Mouse (Mus musculus): ENCODE results near the gene Acrbp. TPM values are rescaled to one million over a fixed set of nuclear protein-coding genes. Genes with fewer than 3 reads are reported as not detected.
A peak's percentile ranks its signal among the peaks of the same experiment; 100 is the strongest.

Acrbp gene
- total RNA-seq (2017) = 7.6 and 7.8 TPM in 2 replicates

GRCm38 (mm10) chr6:125049678-125050077, at the start of gene Acrbp:
Gene Acrbp (plus strand): TSS chr6:125049689.
- ATAC-seq (replicated peaks in 1 of 2; ENCODE audit: insufficient read depth in 1 of 2, low FRiP score in 2 of 2, low TSS enrichment in 1 of 2, low read depth in 1 of 2, poor library complexity in 2 of 2, severe bottlenecking in 2 of 2) = no peak

DNA sequence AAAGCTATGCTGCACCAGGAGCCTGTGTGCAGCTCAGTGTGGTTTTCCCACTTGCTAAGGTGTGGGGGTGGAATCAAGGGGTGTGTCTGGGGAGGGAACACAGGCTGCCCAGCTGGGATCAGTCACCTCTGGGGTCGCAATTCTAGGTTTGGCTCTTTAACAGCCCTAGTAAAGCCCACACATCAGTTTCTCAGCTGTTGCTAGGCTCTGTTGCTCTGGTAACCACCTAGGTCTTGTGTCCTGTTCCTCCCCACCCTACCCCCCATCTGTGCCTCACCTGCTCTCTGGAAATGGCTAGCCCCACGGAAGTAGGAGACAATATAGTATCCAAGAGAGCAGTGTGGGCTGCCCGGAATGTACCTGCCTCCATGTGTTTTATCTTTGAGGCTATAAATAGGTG, 45.8 kb upstream of the Acrbp start:
- ATAC-seq (replicated peaks in 1 of 2; ENCODE audit: insufficient read depth in 1 of 2, low FRiP score in 2 of 2, low TSS enrichment in 1 of 2, low read depth in 1 of 2, poor library complexity in 2 of 2, severe bottlenecking in 2 of 2) = no peak

- no peak for ATAC-seq (replicated peaks in 1 of 2; ENCODE audit: insufficient read depth in 1 of 2, low FRiP score in 2 of 2, low TSS enrichment in 1 of 2, low read depth in 1 of 2, poor library complexity in 2 of 2, severe bottlenecking in 2 of 2)
Measured at GRCm38 (mm10) chr6:125005086-125005485, 44.4 kb upstream of the Acrbp start.

DNA sequence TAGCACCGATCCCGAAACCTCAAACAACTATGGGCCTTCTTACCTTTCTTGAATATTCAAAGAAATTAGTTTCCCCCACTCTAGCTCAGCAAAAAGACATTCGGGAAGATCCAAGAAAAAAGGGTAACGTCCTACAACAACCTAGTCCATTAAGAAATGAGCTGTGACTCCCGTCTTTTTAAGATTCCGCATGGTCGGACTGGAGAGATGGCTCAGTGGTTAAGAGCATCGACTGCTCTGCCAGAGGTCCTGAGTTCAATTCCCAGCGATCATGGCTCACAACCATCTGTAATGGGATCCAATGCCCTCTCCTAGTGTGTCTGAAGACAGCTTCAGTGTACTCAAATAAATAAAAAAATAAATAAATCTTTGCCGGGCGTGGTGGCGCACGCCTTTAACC, 41.4 kb upstream of the Acrbp start:
- no peak for ATAC-seq (replicated peaks in 1 of 2; ENCODE audit: insufficient read depth in 1 of 2, low FRiP score in 2 of 2, low TSS enrichment in 1 of 2, low read depth in 1 of 2, poor library complexity in 2 of 2, severe bottlenecking in 2 of 2)

DNA sequence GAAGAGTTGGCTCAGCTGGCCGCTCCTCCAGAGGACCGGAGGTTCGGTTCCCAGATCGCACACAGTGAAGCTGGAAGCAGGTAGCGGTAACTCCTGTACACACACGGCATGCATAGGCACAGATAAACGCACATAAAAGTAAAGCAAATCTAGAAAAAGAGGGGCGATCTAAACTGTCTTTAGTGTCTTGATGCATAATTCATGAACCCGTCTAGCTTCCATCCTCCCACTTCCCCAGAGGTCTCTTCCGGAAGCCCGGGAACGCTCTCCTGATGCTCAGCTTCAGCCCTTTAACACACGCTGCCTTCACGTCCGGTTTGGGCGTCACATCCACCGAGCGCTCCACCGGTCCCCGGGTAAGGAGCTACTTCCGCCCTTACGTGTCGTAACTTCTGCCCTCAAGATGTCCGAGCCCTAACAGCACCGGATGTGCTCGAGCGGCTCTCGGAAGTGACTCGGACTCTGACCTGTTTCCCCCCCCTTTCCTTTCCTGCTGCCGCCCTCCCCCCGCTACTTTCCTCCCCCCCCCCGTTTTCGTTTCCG, 40.8 kb upstream of the Acrbp start:
- peak; percentile 97 to 98 for ATAC-seq (replicated peaks in 1 of 2; ENCODE audit: insufficient read depth in 1 of 2, low FRiP score in 2 of 2, low TSS enrichment in 1 of 2, low read depth in 1 of 2, poor library complexity in 2 of 2, severe bottlenecking in 2 of 2)

- ATAC-seq (replicated peaks in 1 of 2; ENCODE audit: insufficient read depth in 1 of 2, low FRiP score in 2 of 2, low TSS enrichment in 1 of 2, low read depth in 1 of 2, poor library complexity in 2 of 2, severe bottlenecking in 2 of 2) = no peak
Measured at GRCm38 (mm10) chr6:125009129-125009180, 40.5 kb upstream of the Acrbp start, which contains the start of gene Zfp384. Gene Zfp384 (plus strand): TSS chr6:125009145.

- peak; percentile 52 to 73 for ATAC-seq (replicated peaks in 1 of 2; ENCODE audit: insufficient read depth in 1 of 2, low FRiP score in 2 of 2, low TSS enrichment in 1 of 2, low read depth in 1 of 2, poor library complexity in 2 of 2, severe bottlenecking in 2 of 2)
Measured at GRCm38 (mm10) chr6:125009181-125010073, 40.1 kb upstream of the Acrbp start.

DNA sequence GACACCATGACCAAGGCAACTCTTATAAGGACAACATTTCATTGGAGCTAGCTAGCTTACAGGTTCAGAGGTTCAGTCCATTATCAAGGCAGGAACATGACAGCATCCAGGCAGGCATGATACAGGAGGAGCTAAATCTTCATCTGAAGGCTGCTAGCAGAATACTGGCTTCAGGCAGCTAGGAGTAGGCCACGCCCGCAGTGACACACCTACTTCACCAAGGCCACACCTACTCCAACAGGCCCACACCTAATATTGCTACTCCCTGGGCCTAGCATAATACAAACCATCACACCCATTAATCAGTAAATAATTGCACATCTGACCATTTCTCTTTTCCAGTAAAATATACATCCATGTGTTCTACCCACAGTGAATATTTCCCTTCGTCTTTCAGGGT, 31.8 kb upstream of the Acrbp start:
- no peak for ATAC-seq (replicated peaks in 1 of 2; ENCODE audit: insufficient read depth in 1 of 2, low FRiP score in 2 of 2, low TSS enrichment in 1 of 2, low read depth in 1 of 2, poor library complexity in 2 of 2, severe bottlenecking in 2 of 2)

GRCm38 (mm10) chr6:125030532-125030931, 19.0 kb upstream of the Acrbp start:
- ATAC-seq (replicated peaks in 1 of 2; ENCODE audit: insufficient read depth in 1 of 2, low FRiP score in 2 of 2, low TSS enrichment in 1 of 2, low read depth in 1 of 2, poor library complexity in 2 of 2, severe bottlenecking in 2 of 2) = peak; percentile 65 to 86

DNA sequence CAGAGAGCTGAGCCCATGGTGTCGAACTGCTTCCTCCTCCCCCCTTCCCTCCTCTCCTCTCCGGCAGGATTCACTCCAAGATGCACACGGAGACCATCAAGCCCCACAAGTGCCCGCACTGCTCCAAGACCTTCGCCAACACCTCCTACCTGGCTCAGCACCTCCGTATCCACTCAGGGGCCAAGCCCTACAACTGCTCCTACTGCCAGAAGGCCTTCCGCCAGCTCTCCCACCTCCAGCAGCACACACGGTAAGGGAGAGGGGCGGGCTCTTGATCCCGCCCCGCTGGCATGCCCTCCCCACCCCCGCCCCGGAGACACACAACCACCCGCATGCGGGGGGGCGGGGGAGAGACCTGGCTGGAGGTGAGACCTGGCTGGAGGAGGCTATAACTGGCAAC, 17.9 kb upstream of the Acrbp start:
- no peak for ATAC-seq (replicated peaks in 1 of 2; ENCODE audit: insufficient read depth in 1 of 2, low FRiP score in 2 of 2, low TSS enrichment in 1 of 2, low read depth in 1 of 2, poor library complexity in 2 of 2, severe bottlenecking in 2 of 2)

- no peak for ATAC-seq (replicated peaks in 1 of 2; ENCODE audit: insufficient read depth in 1 of 2, low FRiP score in 2 of 2, low TSS enrichment in 1 of 2, low read depth in 1 of 2, poor library complexity in 2 of 2, severe bottlenecking in 2 of 2)
Measured at GRCm38 (mm10) chr6:125038666-125039065, 10.8 kb upstream of the Acrbp start.

DNA sequence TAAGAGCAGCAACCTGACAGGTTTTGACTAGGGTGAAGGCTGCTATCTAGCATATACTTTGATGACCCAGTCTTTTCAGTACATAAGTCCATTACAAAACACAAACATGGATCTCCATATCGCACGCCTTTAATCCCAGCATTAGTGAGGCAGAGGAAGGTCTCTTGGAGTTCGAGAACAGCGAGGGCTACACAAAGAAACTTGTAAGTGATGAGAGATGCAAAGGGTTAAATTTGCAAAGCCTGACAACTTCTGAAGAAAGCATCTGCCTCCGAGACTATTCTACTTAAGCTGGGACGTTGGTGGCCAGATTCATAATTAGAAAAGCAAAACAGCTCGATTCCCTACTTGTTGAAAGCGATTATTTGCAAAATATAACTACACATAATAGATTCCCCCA, 10.4 kb upstream of the Acrbp start:
- no peak; a peak in 1 of 4 replicates for ATAC-seq (replicated peaks in 1 of 2; ENCODE audit: insufficient read depth in 1 of 2, low FRiP score in 2 of 2, low TSS enrichment in 1 of 2, low read depth in 1 of 2, poor library complexity in 2 of 2, severe bottlenecking in 2 of 2)

DNA sequence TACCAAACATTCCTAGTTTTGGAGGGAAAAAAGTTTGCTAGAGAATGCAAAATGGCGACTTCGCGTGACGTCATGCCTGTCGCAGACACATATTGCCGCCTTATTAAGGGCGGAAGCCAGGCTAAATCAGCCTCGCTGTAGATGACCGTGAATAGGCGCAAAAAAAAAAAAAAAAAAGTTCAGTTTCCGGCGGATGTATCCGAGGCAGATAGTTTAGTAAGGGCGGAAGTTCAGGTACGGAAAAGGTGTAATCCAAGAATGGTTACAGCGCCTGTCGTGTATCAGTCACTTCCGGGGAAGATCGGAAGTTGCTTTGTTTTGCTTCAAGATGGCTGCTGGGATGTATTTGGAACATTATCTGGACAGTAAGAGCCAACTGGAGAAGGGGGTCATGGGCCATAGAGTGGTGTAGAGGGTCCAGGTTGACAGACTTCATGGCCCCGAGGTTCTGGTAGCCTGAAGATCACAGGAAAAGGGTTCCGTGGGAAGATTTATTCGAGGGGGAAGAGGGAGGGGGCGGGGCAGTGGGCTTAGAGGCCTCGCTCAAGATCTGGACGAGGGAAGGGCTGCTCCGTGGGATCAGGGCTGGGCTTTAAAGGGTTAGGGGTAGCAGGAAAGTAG, 9.8 kb upstream of the Acrbp start, which contains the start of gene Ing4:
Ing4 (plus strand) TSS at position 228 of the 621 bp plus-strand sequence.
- peak; percentile 92 to 95 for ATAC-seq (replicated peaks in 1 of 2; ENCODE audit: insufficient read depth in 1 of 2, low FRiP score in 2 of 2, low TSS enrichment in 1 of 2, low read depth in 1 of 2, poor library complexity in 2 of 2, severe bottlenecking in 2 of 2)

DNA sequence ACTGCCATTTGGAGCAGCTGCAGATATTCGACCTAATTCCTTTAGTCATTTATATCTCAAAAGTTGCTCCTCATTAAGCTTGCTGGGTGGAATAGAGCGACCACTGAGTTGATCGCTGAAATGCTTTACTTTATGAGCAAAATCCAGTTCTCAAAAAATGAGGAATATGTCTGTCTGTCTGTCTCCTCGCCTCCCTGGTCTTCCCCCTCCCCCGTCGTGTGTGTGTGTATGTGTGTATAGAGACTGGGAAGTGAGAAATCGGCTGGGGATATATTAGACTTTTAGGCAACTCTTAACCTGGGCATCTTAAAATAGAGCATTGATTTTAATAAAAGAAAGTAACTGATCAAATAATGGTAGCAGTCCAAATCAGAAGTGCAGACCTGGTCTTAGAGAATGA, 9.3 kb upstream of the Acrbp start:
- ATAC-seq (replicated peaks in 1 of 2; ENCODE audit: insufficient read depth in 1 of 2, low FRiP score in 2 of 2, low TSS enrichment in 1 of 2, low read depth in 1 of 2, poor library complexity in 2 of 2, severe bottlenecking in 2 of 2) = no peak

DNA sequence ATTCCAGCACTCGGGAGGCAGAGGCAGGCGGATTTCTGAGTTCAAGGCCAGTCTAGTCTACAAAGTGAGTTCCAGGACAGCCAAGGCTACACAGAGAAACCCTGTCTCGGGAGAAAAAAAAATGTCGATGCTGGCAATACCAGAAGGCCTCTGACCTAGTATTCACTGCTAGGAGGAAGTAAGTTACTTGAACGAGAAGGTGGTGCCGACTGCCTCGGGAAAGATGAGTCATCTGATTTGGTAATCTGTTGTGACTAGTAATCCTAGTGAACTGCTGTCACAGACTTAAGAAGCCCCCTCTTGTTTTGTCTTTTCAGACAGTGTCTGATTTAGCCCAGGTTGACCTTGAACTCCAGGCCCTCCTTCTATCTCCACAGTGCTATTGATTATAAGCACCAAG, 8.4 kb upstream of the Acrbp start:
- ATAC-seq (replicated peaks in 1 of 2; ENCODE audit: insufficient read depth in 1 of 2, low FRiP score in 2 of 2, low TSS enrichment in 1 of 2, low read depth in 1 of 2, poor library complexity in 2 of 2, severe bottlenecking in 2 of 2) = peak in 1 of 2 experiments; percentile 47; a peak in 1 of 4 replicates

GRCm38 (mm10) chr6:125042081-125042480, 7.4 kb upstream of the Acrbp start:
- no peak for ATAC-seq (replicated peaks in 1 of 2; ENCODE audit: insufficient read depth in 1 of 2, low FRiP score in 2 of 2, low TSS enrichment in 1 of 2, low read depth in 1 of 2, poor library complexity in 2 of 2, severe bottlenecking in 2 of 2)

- ATAC-seq (replicated peaks in 1 of 2; ENCODE audit: insufficient read depth in 1 of 2, low FRiP score in 2 of 2, low TSS enrichment in 1 of 2, low read depth in 1 of 2, poor library complexity in 2 of 2, severe bottlenecking in 2 of 2) = peak; percentile 63 to 78
Measured at GRCm38 (mm10) chr6:125046691-125047090, 2.8 kb upstream of the Acrbp start.

DNA sequence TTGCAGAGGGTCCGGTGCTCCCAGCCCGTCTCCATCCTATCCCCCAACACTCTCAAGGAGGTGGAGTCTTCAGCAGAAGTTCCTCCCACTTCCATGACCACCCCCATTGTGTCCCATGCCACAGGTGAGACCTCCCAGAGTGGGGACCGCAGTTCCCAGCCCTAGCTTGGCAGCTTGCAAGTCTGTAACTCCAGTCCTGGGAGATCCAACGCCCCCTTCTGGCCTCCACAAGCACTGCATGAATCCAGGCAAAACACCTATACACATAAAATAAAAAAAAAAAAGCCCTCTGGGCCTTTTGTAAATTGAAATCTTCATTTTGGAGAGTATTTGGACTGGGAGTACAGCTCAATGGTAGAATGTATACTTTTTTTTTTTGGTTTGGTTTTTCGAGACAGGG, 1.7 kb downstream of the Acrbp start:
- no peak for ATAC-seq (replicated peaks in 1 of 2; ENCODE audit: insufficient read depth in 1 of 2, low FRiP score in 2 of 2, low TSS enrichment in 1 of 2, low read depth in 1 of 2, poor library complexity in 2 of 2, severe bottlenecking in 2 of 2)

GRCm38 (mm10) chr6:125061493-125061892, 12.0 kb downstream of the Acrbp start:
- ATAC-seq (replicated peaks in 1 of 2; ENCODE audit: insufficient read depth in 1 of 2, low FRiP score in 2 of 2, low TSS enrichment in 1 of 2, low read depth in 1 of 2, poor library complexity in 2 of 2, severe bottlenecking in 2 of 2) = no peak

All from hematopoietic stem cell, adult 5-6 weeks (primary cell).